Mouse (Mus musculus): ENCODE data around the gene Smarcc1.
"Not testable (repeated sequence)": the region's sequence is repeated elsewhere in the genome, so short reads cannot be mapped to it uniquely, and the experiment has no call there.

The Smarcc1 gene

GRCm38 (mm10) chr9:110131525-110132197, 14.2 kb downstream of the Smarcc1 start:
- DNase-seq (ENCODE audit: low spot score): peak; percentile 99

GRCm38 (mm10) chr9:110132201-110132605, 14.7 kb downstream of the Smarcc1 start:
- no peak for DNase-seq (ENCODE audit: low spot score)

GRCm38 (mm10) chr9:110132921-110133320, 15.4 kb downstream of the Smarcc1 start:
- no peak for DNase-seq (ENCODE audit: low spot score)

GRCm38 (mm10) chr9:110134176-110134575, 16.7 kb downstream of the Smarcc1 start:
- DNase-seq (ENCODE audit: low spot score): no peak

GRCm38 (mm10) chr9:110139119-110139518, 21.6 kb downstream of the Smarcc1 start:
- DNase-seq (ENCODE audit: low spot score): no peak

- DNase-seq (ENCODE audit: low spot score): no peak
These were observed 24.6 kb downstream of the Smarcc1 start for GRCm38 (mm10) chr9:110142097-110142496.

- no peak for DNase-seq (ENCODE audit: low spot score)
These were observed 31.1 kb downstream of the Smarcc1 start for GRCm38 (mm10) chr9:110148598-110148997.

GRCm38 (mm10) chr9:110159036-110159435, 41.5 kb downstream of the Smarcc1 start:
- no peak for DNase-seq (ENCODE audit: low spot score)

- DNase-seq (ENCODE audit: low spot score): not testable (repeated sequence)
These were observed 43.0 kb downstream of the Smarcc1 start for GRCm38 (mm10) chr9:110160486-110160885.

- no peak for DNase-seq (ENCODE audit: low spot score)
These were observed 44.9 kb downstream of the Smarcc1 start for GRCm38 (mm10) chr9:110162441-110162840.

- no peak for DNase-seq (ENCODE audit: low spot score)
These were observed 45.6 kb downstream of the Smarcc1 start for GRCm38 (mm10) chr9:110163071-110163470.

- no peak for DNase-seq (ENCODE audit: low spot score)
These were observed 53.4 kb downstream of the Smarcc1 start for GRCm38 (mm10) chr9:110170858-110171257.

- DNase-seq (ENCODE audit: low spot score): no peak
These were observed 82.4 kb downstream of the Smarcc1 start for GRCm38 (mm10) chr9:110199870-110200269.

GRCm38 (mm10) chr9:110205526-110206404, 88.3 kb downstream of the Smarcc1 start:
- no peak for DNase-seq (ENCODE audit: low spot score)

- no peak for DNase-seq (ENCODE audit: low spot score)
These were observed 88.9 kb downstream of the Smarcc1 start for GRCm38 (mm10) chr9:110206437-110206836.

- DNase-seq (ENCODE audit: low spot score): no peak
These were observed 90.8 kb downstream of the Smarcc1 start for GRCm38 (mm10) chr9:110208265-110208664.

- DNase-seq (ENCODE audit: low spot score): no peak
These were observed 91.5 kb downstream of the Smarcc1 start for GRCm38 (mm10) chr9:110208967-110209366.

- no peak for DNase-seq (ENCODE audit: low spot score)
These were observed 106.8 kb downstream of the Smarcc1 start for GRCm38 (mm10) chr9:110224273-110224672.

GRCm38 (mm10) chr9:110226191-110226590, 108.7 kb downstream of the Smarcc1 start:
- DNase-seq (ENCODE audit: low spot score): no peak

GRCm38 (mm10) chr9:110228671-110229070, 111.2 kb downstream of the Smarcc1 start:
- no peak for DNase-seq (ENCODE audit: low spot score)

GRCm38 (mm10) chr9:110229112-110229511, 111.6 kb downstream of the Smarcc1 start:
- no peak for DNase-seq (ENCODE audit: low spot score)

- no peak for DNase-seq (ENCODE audit: low spot score)
These were observed 112.2 kb downstream of the Smarcc1 start for GRCm38 (mm10) chr9:110229566-110230248.

Measured in ovary, postnatal 14 days (tissue).